Mouse (Mus musculus): ENCODE measurements at regions not wholly inside any gene's neighbourhood (a gene's known extent, or its start where the extent isn't known, plus 50 kb on each side); places are given as distances from the start of the nearest gene placed in this dataset.

- no peak for TF ChIP-seq POLR2A (IDR thresholded peaks at IDR 0.05; ENCODE audit: borderline replicate concordance, extremely low read depth, insufficient read depth, insufficient read length, poor library complexity, severe bottlenecking)
- no peak for TF ChIP-seq CTCF (IDR thresholded peaks at IDR 0.05; ENCODE audit: borderline replicate concordance, extremely low read depth, insufficient read depth, insufficient read length)
- DNase-seq (ENCODE audit: low read depth) = no peak
Observed at GRCm38 (mm10) chr16:29928291-29928690, 135.9 kb upstream of the Hes1 start.

GRCm38 (mm10) chr16:29931746-29932351 is 132.3 kb upstream of the Hes1 start:
- no peak for DNase-seq (ENCODE audit: low read depth)
- TF ChIP-seq CTCF (IDR thresholded peaks at IDR 0.05; ENCODE audit: borderline replicate concordance, extremely low read depth, insufficient read depth, insufficient read length) (no peak), POLR2A (IDR thresholded peaks at IDR 0.05; ENCODE audit: borderline replicate concordance, extremely low read depth, insufficient read depth, insufficient read length, poor library complexity, severe bottlenecking) (no peak)

GRCm38 (mm10) chr16:29934649-29935048 is 129.5 kb upstream of the Hes1 start:
- TF ChIP-seq CTCF (IDR thresholded peaks at IDR 0.05; ENCODE audit: borderline replicate concordance, extremely low read depth, insufficient read depth, insufficient read length) (no peak), POLR2A (IDR thresholded peaks at IDR 0.05; ENCODE audit: borderline replicate concordance, extremely low read depth, insufficient read depth, insufficient read length, poor library complexity, severe bottlenecking) (no peak)
- DNase-seq (ENCODE audit: low read depth) = no peak

GRCm38 (mm10) chr16:29938700-29939099 is 125.5 kb upstream of the Hes1 start:
- no peak for TF ChIP-seq CTCF (IDR thresholded peaks at IDR 0.05; ENCODE audit: borderline replicate concordance, extremely low read depth, insufficient read depth, insufficient read length)
- TF ChIP-seq POLR2A (IDR thresholded peaks at IDR 0.05; ENCODE audit: borderline replicate concordance, extremely low read depth, insufficient read depth, insufficient read length, poor library complexity, severe bottlenecking) = no peak
- no peak for DNase-seq (ENCODE audit: low read depth)

GRCm38 (mm10) chr16:29939331-29939850 is 124.8 kb upstream of the Hes1 start:
- DNase-seq (ENCODE audit: low read depth) = no peak
- no peak for TF ChIP-seq POLR2A (IDR thresholded peaks at IDR 0.05; ENCODE audit: borderline replicate concordance, extremely low read depth, insufficient read depth, insufficient read length, poor library complexity, severe bottlenecking)

- no peak for TF ChIP-seq POLR2A (IDR thresholded peaks at IDR 0.05; ENCODE audit: borderline replicate concordance, extremely low read depth, insufficient read depth, insufficient read length, poor library complexity, severe bottlenecking)
- no peak for TF ChIP-seq CTCF (IDR thresholded peaks at IDR 0.05; ENCODE audit: borderline replicate concordance, extremely low read depth, insufficient read depth, insufficient read length)
- DNase-seq (ENCODE audit: low read depth) = no peak
Observed at GRCm38 (mm10) chr16:29939869-29940707, 124.1 kb upstream of the Hes1 start.

- no peak for DNase-seq (ENCODE audit: low read depth)
Observed at GRCm38 (mm10) chr16:29942111-29942510, 122.1 kb upstream of the Hes1 start.

GRCm38 (mm10) chr16:29943963-29944860 is 120.0 kb upstream of the Hes1 start:
- TF ChIP-seq POLR2A (IDR thresholded peaks at IDR 0.05; ENCODE audit: borderline replicate concordance, extremely low read depth, insufficient read depth, insufficient read length, poor library complexity, severe bottlenecking) = no peak
- TF ChIP-seq CTCF (IDR thresholded peaks at IDR 0.05; ENCODE audit: borderline replicate concordance, extremely low read depth, insufficient read depth, insufficient read length) = no peak
- DNase-seq (ENCODE audit: low read depth) = peak; percentile 52

More at GRCm38 (mm10) chr16:29942111-29942510, 122.1 kb upstream of the Hes1 start:
- TF ChIP-seq CTCF (IDR thresholded peaks at IDR 0.05; ENCODE audit: borderline replicate concordance, extremely low read depth, insufficient read depth, insufficient read length) (no peak), POLR2A (IDR thresholded peaks at IDR 0.05; ENCODE audit: borderline replicate concordance, extremely low read depth, insufficient read depth, insufficient read length, poor library complexity, severe bottlenecking) (no peak)

GRCm38 (mm10) chr16:29944966-29945365 is 119.2 kb upstream of the Hes1 start:
- DNase-seq (ENCODE audit: low read depth) = no peak
- TF ChIP-seq CTCF (IDR thresholded peaks at IDR 0.05; ENCODE audit: borderline replicate concordance, extremely low read depth, insufficient read depth, insufficient read length) = no peak

- TF ChIP-seq POLR2A (IDR thresholded peaks at IDR 0.05; ENCODE audit: borderline replicate concordance, extremely low read depth, insufficient read depth, insufficient read length, poor library complexity, severe bottlenecking) (no peak), CTCF (IDR thresholded peaks at IDR 0.05; ENCODE audit: borderline replicate concordance, extremely low read depth, insufficient read depth, insufficient read length) (no peak)
- DNase-seq (ENCODE audit: low read depth) = no peak
Observed at GRCm38 (mm10) chr16:29945376-29945890, 118.8 kb upstream of the Hes1 start.

Data from brain, embryonic 14.5 days (tissue).